Mouse (Mus musculus) CD4-positive helper T cell, adult 2 months (primary cell): ENCODE data around the gene Ydjc.
"Not testable (repeated sequence)": the region's sequence is repeated elsewhere in the genome, so short reads cannot be mapped to it uniquely, and the experiment has no call there.

Source experiments
- DNase-seq: peaks from one replicate; pipeline ENCODE4 v3.0.0-alpha.2; 2012; ENCODE audit warnings: low read depth, missing footprints, low spot score

The Ydjc gene

DNA sequence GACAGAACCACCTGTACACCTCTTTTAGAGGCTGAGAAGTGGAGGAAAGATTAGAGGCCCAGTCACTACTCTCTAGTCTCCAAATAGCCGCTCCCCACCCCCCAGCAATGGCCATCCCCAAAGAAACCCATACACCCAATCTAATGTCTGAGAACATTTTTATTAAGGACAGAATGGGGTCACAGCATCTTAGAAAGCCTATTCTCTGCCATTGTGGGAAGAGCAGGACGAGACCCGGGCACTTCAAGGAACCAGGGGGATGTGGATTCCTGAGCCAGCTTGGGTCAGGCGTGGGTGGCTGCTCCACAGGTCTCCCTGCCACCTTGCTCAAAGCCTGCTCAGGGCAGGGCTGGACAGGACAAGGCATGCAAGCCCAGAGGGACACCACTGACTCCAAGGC, 7.5 kb downstream of the Ydjc start:
- DNase-seq = no peak

GRCm38 (mm10) chr16:17154346-17154745, 9.9 kb downstream of the Ydjc start:
- DNase-seq = no peak

- DNase-seq = not testable (repeated sequence)
Measured at GRCm38 (mm10) chr16:17165478-17165877, 21.1 kb downstream of the Ydjc start.

DNA sequence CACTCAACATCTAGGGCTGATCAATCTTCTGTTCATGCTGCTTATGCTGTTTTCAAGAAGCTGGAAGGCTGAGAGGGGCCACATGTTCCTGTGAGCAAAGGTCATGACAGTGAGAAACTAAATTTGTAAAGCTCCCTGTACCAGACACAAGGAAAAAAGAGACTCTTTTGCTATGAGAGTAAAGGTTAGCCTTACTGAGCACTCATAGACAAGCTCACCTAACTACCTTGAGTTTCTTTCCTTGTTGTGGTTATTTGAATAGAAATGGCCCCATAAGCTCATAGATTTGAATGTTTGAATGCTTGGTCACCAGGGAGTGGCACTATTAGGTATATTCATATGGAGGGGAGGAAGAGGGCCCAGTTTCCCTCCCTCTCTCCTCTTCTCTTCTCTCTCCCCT, 22.8 kb downstream of the Ydjc start:
- DNase-seq = no peak

GRCm38 (mm10) chr16:17168049-17168448, 23.6 kb downstream of the Ydjc start:
- DNase-seq = no peak

DNA sequence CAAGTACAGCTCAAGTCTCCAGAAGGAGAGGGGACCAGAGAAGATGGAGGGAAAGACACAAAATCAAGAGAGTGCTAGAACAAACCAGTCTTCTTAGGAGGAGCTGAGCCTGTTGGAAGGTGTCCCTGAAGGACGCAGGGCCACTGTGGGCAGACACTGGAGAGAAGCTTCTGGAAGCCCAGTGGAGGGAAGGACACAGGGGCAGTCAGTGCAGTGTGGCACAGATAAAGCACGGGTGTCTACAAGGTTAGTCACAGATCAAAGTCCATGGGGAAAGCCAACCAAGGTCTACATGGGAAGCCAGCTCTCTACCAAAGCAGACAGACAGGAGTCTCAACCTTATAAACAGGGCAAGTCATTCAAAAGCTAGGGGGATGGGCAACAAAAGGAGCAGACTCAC, 31.3 kb downstream of the Ydjc start:
- DNase-seq = no peak

GRCm38 (mm10) chr16:17177623-17178170, 33.3 kb downstream of the Ydjc start:
- DNase-seq = no peak

DNA sequence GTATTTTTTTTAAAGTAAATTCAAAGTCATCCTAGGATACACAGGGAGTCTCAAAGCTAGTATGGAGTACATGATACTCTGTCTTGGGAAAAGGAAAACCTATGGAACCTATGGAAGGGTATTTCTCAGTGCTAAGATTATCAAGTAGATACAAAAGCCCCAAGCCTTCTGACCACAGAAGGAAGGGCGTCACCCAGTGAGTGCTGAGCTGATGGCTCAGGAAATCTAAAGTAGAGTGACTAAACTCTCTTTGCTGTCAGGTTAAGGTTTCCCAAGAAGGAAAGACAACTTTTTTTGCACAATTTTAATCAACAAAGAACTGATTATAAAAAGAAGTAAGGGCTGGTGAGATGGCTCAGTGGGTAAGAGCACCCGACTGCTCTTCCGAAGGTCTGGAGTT, 35.3 kb downstream of the Ydjc start:
- DNase-seq = peak; percentile 35

DNA sequence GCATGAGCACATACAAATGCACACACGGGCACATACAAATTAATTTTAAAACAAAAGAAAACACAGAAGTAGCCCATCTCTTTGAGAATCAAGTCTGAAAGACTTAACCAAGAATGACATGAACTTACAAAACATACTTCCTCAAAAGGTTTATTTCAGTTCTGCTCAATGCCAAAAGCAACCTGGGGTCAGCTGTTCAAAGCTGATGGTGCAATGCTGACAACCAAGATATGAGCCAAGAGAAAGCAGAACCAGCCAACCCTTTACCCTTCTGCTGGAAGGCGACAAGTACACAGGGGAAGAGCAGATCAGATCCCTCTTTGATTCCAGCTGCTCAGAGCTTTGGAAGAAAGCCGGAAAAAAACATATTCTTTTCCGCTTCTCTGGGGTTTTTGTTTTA, 37.0 kb downstream of the Ydjc start:
- DNase-seq = no peak

- no peak for DNase-seq
Measured at GRCm38 (mm10) chr16:17182136-17182535, 37.7 kb downstream of the Ydjc start.

- DNase-seq = no peak
Measured at GRCm38 (mm10) chr16:17183003-17183402, 38.6 kb downstream of the Ydjc start.

DNA sequence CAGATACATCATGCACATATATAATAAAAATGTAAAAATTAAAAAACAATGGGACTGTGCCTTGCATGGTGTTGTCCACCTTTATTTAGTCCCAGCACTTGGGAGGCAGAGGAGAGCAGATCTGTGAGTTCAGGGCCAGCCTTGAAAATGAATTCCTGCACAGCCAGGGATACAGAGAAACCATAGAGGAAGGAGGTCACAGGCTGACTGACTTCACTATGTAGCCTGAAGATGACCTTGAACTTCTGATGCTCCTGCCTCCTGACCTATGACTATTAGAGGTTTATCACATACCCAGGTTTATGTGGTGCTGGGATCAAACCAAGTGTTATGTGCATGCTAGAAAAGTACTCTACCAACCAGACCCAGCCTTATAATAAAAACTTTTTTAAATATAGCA, 41.1 kb downstream of the Ydjc start:
- no peak for DNase-seq

GRCm38 (mm10) chr16:17193823-17194222, 49.4 kb downstream of the Ydjc start:
- DNase-seq = no peak

DNA sequence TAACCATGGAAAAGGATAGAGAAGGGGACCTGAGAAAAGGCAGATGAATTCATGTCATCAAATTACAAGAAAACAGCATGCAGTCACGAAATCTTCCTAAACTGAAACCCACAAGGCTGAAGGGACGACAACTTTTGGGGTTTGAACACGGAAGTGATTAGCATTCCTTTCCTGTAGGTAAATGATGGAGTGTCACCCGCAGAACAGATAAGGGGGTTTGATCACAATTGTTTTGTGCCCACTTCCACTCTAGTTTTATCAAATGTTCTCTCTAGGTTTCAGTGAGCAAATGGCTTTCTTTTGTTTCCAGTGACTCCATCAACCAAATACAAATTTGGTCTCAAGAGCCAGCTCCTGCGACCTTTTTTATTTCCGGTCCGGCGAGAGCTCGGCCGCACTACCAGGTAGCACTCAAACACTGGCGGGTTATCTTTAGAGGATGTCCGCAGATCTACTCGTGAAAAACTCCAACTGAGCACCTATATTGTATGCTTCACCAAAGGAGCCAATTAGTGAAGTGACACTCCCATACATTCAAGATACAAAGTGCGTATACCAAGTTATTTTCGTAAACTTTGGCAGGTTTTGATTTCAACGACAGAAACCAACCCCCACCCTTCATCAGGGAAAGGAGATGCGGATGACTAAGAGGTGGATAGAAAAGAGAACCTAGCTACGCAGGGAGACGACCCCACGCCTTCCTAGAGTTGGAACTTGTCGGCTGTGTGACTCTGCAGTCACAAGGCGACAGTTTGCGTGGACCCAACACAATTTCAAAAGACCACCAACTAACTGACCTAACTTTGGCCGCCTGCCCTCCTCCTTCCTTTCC, 55.9 kb downstream of the Ydjc start:
- DNase-seq = peak; percentile 55

GRCm38 (mm10) chr16:17200953-17201707, 56.7 kb downstream of the Ydjc start:
- DNase-seq = peak; percentile 87

DNA sequence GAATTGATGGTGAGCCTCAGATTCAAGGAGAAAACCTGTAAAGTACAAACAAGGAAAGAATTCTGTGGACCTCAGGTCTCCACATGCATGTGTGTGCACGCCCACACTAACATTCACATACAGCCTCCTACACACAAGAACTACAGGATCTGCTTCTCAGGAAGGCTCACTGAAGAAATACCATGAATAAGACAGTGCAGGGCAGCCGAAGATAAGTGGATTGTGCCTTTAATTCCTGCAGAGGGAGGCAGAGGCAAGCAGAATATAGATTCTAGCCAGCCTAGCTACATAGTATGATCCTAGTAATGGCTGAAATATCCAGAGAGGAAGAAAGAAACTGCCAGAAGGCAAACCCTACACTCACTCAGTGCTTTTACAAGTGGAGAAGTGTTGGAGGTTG, 57.6 kb downstream of the Ydjc start:
- peak; percentile 28 for DNase-seq

GRCm38 (mm10) chr16:17202549-17202948, 58.1 kb downstream of the Ydjc start, which contains the start of gene Ube2l3:
Gene Ube2l3, minus strand, starts transcription at chr16:17202649.
- DNase-seq = no peak

DNA sequence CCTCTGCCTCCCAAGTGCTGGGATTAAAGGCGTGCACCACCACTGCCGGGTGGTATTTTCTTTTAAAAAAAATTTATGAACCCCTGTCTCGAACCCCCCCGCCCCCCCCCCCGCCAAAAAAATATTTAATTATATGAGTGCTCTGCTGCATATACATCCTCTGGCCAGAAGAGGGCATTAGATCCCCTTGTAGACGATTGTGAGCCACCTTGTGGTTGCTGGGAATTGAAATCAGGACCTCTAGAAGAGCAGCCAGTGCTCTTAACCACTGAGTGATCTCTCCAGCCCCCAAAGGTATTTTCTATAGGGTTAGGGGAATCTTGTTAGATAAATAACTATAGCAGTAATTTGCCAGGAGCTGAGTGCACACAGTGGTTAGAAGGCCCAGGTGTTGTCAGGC, 60.6 kb downstream of the Ydjc start:
- peak; percentile 79 for DNase-seq

DNA sequence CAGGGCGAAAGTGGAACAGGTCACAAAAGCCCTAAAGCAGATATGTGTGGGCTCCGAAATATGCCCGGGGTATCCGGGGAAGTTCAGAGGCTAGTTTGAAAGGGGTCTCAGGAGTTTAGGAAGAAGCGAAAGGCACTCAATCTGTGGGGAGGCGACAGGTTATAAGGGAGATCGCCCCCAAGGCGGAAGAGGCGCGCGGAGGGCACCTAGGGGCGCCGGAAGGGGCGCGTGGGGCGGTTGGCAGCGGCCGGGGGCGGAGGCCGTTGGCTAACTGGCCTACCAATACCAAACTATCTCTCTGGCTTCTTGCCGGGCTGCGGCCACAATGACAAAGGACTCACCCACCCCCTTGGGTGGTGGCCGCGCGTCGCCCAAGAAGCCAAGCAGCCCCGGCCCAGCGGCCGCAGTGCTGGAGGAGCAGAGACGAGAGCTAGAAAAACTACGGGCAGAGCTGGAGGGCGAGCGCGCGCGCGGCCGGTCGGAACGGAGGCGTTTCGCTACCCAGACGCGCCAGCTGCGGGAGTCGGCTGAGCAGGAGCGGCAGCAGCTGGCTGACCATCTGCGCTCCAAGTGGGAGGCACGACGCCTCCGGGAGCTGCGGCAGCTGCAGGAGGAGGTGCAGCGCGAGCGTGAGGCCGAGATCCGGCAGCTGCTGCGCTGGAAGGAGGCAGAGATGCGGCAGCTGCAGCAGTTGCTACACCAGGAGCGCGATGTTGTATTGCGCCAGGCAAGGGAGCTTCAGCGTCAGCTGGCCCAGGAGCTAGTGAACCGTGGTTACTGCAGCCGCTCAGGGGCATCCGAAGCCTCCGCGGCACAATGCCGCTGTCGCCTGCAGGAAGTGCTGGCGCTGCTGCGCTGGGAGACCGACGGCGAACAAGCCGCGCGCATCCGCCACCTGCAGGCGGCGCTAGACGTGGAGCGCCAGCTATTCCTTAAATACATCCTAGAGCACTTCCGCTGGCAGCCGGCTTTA, 64.3 kb downstream of the Ydjc start, which contains the start of gene Rimbp3:
Rimbp3 (plus strand) TSS at position 215 of the 973 bp plus-strand sequence.
- peak; percentile 86 for DNase-seq

DNA sequence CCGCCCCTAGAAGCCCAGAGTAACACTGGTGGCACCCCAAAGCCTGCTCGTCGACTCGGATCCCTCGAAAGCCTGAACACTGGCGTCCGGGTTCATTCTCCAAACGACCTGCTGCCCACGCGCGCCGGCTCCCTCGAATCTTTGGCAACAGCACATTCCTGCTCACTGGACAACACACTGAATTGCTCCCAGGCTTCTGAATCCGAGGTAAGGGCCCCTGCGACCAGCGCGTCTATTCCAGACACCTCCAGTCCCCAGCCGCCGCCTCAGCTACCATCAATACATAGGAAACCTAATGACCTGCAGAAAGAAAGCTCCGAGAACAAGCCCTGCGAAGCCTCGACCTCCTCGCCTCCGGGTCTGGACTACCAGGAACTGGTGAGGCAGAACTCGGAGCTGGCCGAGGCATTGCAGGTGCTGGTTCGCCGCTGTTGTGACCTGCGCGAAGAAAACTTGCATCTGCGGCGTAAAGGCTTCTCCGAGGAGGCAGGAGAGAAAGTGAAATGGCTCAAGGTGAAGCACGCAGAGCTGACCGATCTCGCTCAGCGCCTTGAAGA, 65.1 kb downstream of the Ydjc start:
- peak; percentile 36 for DNase-seq
